Mouse (Mus musculus) bone marrow macrophage, adult 2 months (primary cell): ENCODE measurements at regions not wholly inside any gene's neighbourhood (a gene's known extent, or its start where the extent isn't known, plus 50 kb on each side); places are given as distances from the start of the nearest gene placed in this dataset.

Source experiments
- CTCF ChIP-seq: IDR thresholded peaks from 2 replicates; pipeline ENCODE4 v1.5.1; 2012; ENCODE audit warnings: low read depth, mild to moderate bottlenecking, low read length, moderate library complexity
- POLR2A ChIP-seq: IDR thresholded peaks from 2 replicates; pipeline ENCODE4 v1.6.1; 2012; ENCODE audit warnings: mild to moderate bottlenecking, low read depth, low read length, borderline replicate concordance

DNA sequence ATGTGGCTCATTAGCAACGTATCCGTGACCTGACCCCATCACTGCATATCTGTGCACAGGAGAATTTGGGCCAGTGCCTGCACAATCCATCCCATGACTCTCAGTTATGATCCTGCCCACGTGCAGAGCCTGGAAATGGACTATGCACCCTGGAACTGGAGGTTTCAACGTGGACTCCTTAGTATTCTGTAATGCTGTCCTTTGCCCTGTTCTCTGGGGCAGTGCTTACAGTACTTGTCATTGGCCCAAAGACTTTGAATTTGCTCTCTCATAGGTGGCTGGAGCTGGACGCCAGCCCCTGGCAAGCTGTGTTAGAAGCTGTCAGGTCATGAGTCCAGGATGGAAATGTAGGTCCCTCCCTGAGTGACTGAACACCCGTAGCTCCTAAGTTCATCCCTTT is 269.9 kb upstream of the Mki67 start:
- TF ChIP-seq POLR2A (no peak), CTCF (no peak)
